Mouse (Mus musculus): Measurements from ENCODE around the gene Gm9903.

Gene Gm9903

DNA sequence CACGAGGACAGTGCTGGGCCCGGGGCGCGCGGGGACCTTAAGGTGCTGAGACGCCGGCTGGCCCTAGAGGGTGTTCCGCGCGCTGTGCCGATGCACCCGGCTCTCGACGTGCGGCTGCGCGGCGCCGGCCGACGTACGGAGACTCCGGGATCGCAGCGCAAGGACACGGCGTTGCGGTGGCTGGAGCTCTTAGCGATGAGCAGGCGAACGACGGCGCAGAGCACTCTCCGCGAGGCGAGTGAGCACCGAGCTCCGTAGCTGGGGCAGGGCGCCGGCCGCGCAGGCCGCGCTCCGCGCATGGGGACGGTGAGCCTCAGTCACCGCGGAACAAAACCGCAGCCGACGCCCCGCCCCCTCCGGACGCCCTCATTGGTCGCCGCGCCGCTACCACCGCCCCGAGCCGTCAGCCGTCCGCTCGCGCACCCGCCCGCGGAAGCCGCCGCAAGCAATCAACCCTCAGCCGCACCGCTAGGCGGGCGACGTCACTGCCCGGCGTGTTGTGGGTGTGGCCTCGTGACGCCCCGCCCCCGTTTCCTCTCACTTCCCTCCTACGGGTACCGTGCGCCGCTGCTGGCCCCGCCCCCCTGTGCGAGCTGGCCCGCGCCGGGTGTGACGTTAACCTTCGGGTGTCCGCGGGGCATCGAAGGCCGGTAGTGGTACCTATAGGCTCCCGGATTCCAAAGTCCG is at the start of gene Gm9903, which contains the start of gene Fam53a:
Gene Gm9903 (plus strand): TSS at position 625 of the 687 bp plus-strand sequence.
Gene Fam53a (minus strand): TSS at position 335 of the 687 bp plus-strand sequence.
- peak; percentile 100 for DNase-seq

DNA sequence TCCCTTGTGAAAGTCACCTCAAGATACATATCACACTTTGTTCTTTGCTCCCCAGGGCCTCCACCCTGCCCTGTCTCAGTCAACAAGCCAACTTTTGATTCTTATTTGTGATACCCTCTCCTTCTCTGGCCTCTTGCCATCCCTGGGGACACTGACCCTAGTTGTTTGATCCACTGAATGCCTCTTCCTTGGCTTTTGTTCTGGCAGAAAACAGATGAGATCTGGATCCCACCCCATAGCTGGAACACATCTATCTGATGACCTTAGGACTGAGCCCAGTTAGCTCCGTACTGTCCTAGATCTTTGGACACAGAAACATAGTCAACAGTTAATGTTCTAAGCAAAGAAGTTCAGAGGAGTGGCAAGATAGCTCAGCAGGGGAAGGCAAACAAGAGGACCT is 49.4 kb upstream of the Gm9903 start:
- no peak for DNase-seq

DNA sequence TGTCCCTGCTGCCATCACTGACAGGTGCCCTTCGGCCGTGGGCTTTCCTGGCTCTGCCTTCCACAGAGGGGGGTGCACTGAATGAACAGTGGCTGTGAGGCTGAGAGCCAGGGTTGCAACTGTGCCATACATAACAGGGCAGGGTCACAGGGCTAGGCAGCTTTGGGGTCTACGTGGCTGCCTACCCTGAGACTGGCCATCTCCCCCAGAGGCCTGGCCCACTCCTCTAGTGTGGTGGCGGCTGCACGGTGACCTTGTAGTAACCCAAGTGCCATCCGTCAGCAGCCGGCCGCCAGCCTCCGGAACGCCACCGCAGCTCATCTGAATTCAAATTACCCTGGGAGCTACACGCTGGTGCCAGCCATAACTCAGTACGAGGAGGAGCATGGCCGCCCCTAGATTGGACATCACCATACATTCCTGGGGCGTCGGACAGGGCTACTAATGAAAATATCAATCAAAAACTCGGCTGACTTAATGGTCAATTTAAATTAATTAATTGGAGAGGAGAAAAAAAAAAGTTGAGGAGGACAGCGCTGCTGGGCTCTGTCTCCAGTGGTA is 42.1 kb upstream of the Gm9903 start:
- peak; percentile 42 to 44 for DNase-seq

DNA sequence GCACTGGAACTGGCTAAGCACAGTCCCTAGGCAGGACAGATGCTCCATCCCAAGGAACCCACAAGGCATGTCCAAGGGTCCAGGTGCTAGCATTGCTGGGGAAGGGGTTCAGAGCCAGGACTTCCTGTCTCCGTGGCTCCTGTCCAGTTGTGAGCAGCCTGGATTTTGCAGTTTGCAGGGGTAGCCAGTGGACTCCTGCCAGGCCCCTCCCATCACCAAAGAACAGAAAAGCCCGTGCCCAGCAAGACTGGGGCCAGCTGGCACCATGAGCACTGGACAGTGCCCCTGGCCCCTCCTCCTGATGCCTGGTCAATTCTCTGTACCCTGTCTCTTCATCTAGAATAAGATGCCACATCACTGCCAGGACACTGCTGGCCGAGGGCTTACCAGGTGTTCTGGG is 41.7 kb upstream of the Gm9903 start:
- DNase-seq, result peak; percentile 74 to 84

DNA sequence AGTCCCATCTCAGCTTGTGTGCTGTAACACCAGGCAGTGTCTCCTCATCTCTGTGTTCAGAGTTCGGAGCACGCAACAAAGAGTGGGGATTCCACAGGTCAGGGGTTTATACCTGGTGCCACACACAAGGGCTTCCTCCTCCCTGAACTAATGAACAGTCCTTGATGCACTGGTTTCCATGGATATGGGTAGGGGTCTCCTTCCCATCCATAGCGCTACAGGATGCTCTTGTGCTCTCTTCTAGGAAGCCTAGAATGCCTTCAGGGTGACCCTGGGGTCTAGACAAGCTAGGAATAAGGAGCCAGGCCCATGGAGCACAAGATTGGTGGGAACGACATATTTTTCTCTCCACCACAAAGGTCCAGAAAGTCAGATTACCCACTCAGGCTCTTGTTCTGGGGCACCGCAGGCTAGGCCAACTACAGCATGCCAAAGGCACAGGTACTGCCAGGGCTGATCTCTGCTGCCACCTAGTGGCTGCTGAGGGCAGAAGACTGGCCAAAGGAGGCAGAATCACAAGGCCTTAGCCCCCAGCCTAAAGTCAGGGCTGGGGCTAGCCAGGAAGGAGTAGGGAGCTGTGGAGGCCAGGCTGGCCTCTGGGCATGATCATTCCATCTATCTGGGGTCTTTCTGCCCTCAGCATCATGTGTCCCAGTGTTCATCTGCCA is 40.4 kb upstream of the Gm9903 start:
- DNase-seq, result peak; percentile 93 to 95

DNA sequence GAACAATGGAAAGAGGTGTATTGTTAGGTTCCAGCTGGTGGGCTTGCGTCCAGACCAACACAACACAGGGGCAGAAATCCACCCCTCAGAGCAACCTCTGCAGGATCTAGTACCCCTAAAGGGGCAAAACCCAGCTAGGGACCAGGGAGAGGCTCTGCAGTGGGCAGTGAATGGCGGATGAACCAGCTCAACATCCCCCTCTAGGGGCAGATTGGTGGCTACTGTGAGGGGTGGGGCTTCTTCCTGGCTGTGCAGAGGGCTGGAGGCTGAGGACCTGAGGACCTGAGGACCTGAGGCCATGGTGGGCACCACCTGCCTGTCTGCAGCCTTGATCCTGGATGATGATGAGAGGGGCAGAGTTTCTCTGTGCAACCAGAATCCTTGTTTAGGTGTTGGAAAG is 36.1 kb upstream of the Gm9903 start:
- DNase-seq, result peak in 1 of 2 experiments; percentile 31

DNA sequence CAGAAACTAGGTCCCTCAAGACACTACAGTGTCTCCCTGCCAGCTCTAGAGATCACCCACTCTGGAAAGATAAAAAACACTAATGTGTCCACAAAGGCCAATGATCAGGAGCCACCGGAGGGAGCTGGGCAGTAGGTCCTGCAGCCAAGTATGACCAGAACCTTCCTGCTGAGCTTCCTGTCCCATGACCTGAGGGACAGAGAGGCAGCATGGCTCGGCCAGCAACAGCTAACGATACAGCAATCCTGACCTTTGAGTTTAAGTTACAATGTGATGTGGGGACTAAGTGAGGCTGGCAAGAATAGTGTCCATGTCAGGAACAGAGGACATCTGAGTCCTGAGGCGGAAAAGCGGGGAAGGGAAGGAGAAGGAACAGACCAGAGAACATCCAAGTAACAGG is 24.4 kb upstream of the Gm9903 start:
- DNase-seq, result no peak

DNA sequence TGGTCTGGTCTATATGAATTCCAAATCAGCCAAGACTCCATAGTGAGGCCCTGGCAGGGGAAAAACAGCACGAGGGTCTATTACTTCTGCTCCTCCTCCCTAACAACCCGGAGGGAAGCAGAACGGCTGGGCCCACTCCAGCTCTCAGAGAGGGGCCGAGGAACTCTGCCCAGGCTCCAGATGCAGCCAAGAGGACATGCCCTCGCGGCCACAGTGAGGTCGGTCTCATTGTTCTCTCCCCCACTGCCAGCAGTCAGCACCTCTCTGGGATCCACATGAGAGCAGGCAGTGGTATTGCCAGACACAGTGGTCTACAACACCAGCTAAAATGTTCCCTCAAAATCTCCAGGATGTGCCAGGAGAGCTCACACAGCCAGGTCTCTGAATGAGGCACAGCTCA is 23.1 kb upstream of the Gm9903 start:
- DNase-seq, result peak; percentile 67 to 82

DNA sequence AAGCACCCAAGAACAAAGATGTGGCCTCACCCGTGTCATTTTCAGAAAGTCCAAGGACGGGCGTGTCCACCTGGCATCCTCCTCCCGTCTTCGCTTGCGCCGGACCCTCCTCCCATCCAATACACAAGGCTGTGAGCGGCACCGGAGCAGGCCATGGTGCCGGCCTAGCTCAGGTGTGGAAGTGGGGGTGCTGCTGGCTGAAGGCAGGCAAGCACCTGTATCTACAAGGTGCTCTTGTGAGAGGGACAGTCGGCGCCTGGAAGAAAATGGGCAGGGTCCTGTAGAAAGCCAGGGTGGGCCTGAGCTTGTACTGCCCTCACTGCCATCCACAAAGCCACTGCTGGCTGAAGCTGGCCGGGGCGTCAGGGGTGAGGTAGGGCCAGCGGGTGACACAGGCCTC is 22.3 kb upstream of the Gm9903 start:
- no peak for DNase-seq

DNA sequence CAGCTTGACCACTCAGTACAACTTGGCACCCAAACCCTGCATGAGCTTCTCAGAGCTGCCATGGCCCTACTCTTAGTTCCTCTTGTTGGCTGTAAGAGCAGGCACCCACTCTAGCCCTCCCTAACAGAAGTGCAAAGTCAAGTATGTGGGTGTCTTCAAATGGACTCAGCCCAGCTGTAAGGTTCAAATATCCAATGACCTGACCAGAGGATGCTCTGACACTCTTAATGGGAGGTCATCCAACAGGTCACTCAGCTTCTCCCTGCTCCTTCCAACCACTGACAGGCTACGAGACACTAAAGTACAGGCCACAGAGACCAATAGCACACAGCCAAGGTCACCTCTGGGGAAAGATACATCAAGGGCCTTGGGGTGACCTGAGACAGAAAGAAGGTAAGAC is 20.5 kb upstream of the Gm9903 start:
- no peak for DNase-seq

DNA sequence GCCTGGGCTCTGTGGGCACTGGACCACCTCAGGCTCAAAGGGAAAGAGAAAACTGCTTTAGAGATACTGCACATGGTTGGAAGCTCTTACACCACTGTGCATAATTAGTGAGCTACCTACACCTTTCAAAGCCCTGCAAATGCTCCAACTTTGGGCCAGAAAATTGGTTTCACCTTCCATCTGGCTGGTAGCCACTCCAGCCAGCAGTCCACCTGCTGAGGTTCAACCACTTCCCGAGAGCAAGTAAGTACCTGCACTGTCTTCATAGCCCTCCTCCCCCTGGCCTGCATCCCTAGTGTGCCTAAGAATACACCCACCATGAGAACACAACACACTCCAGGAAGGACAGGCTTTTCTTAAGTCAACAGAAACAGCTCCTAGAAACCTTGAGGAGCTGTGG is 17.9 kb upstream of the Gm9903 start:
- no peak for DNase-seq

DNA sequence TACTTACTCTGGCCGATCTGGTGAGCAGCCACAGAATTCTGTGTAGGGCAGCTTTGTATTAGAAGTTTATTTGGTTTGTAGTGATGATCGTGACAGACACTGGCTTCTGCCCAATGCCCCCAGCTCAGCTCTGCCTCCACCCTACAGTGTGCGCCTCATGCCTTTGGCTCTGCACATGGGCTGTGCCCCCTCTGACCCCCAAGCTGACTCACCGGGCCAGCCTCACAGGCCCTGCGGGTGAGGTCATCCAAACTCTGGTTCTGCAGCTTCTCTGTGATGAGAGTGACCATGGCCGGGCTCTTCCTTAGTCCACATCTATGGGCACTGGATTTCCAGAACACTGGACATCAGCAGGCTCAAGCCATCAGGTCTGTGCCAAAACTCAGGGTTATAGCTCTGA is 15.3 kb upstream of the Gm9903 start:
- no peak for DNase-seq

DNA sequence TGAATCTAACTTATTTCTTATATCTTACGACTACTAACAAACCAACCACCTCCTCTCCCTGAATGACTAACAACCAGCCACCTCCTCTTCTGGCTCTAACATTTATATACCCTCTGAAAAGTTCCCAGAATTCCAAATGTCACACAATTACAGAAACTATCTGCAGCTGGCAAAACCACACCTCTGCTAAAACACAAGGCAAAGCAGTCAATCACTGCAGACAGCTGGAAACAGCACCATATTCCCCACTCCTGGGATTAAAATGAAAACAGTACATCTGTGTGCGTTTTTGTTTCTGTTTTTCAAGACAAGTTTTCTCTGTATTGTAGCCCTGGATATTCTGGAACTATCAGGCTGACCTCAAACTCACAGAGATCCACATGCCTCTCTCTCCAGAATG is 7.1 kb upstream of the Gm9903 start:
- DNase-seq, result no peak

DNA sequence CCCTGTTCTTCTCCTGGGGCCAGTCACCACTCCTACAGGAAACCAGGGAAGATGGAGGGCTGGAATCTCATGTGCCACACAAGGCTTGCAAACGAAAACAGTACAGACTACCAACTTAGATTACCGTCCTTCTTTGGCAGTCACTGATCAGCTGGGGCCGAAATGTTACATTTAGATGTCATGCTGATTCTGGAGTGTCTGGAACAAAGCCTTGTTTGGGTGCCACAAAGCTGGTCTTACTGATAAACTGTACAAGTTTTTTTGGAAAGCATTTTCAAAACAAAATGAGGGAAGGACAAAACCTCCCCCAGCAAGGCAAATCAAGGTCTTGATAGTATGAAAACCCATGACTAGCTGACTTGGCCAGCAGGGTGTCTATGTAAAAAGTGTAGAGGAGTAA is 6.0 kb upstream of the Gm9903 start:
- DNase-seq, result no peak

DNA sequence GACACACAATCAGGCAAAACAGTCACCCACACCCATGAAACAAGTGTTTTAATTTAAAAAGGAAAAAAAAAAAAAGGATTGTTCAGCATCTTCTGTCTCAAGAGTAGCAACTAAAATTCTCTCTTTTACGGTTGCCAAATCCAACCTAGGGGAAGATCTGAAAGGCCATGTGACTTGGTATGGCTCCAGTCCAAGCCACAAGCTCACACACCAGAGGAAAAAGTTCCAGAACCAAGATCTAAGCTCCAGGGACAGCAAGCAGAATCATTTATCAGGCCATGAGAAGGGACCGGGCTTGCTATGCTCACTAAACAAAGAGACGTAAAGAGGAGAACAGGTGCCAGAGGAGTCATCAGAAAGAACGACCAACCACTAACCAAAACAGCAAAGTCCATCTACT is 1.8 kb upstream of the Gm9903 start:
- DNase-seq, result no peak

DNA sequence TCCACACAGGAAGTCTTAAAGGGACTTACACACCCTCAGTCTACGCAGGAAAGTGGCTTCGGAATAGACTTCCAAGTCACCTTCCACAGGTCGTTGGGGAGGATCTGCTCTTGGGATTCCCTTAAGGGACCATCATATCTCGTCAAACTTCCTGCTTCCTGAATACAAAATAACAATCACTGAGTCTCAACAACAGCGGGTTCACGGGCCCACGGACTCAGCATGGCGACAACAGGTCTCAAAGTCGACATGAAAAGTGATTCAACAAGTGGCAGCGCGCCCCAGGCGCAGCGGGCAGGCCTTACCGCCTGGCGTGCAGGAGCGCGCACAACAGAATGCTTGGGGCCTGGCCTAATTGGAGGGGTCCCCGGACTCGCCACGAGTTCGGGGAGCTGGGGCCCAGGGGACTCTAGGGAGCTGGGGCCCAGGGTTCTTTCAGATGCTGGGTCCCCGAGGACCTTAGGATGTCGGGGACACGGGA is 865 bp upstream of the Gm9903 start:
- peak in 1 of 2 experiments; percentile 70 for DNase-seq

DNA sequence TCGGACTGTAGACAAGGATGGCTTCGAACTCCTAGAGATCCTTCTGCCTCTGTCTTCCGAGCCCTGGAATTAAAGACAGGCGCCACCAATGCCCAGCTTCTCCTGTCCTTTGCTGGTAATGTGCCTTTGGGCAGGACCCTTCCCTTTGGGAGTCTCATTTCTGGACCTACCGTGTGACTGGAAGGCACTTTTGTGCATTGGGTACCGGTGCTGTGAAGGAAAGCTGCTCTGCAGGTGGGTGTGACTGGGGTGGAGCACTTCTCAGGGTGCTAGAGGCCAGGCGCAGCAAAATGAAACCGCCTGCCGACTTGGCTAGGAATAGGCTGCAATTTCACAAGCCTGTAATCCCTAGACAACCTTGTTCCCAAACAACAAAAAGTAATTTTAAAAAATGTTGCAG is 336 bp downstream of the Gm9903 start:
- peak in 1 of 2 experiments; percentile 43 for DNase-seq

DNA sequence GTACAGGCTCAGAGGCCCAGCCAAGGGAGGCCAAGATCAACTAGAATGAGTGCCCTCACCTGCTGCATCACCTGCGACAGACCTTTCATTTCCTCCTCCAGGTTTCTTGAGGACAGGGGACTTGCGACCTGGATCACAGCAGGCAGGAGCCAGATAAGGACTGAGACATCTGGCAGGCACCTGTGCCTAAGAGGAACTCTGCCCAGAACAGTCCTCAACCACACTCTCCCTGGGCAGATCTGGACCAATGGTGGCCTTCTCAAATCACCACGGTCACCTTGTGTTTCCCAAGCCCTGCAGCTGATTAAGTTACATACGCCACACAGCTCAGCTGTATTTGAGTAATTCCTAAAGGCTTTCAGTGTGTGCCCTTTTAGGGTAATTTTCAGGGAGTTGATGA is 890 bp downstream of the Gm9903 start:
- no peak for DNase-seq

DNA sequence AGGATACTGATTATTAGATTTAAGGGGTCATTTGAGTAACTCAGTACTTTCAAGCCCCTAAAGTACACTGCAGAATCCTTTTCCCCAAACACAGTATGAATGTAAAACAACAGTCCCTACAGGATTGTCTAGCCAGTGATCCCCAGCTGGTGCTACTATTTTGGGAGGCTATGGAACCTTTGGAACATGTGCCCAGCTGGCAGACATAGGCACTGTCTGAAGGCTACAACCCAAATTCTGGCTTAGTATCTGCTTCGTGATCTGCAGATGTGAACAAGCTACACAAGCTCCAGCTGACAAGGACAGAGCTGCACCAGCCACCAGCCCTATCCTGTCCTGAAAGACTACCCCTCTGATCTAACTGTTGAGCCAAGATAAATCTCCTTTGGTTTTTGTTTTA is 2.8 kb downstream of the Gm9903 start:
- DNase-seq, result no peak

DNA sequence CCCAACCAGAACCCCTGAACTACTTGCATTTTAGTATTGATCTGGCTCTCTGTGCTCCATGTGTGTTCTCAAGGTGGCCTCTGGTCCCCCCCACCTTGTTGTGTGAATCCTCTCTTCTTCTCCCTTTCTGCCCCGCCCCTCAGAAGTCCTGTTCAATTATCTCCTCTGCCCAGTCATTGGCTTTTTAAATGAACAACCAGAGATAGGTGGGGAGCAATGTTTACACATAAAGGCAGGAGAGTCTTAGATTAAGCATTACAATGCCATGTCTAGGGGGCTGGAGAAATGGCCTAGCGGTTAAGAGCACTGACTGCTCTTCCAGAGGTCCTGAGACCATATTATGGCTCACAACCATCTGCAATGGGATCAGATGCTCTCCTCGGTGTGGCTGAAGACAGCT is 5.6 kb downstream of the Gm9903 start:
- no peak for DNase-seq

DNA sequence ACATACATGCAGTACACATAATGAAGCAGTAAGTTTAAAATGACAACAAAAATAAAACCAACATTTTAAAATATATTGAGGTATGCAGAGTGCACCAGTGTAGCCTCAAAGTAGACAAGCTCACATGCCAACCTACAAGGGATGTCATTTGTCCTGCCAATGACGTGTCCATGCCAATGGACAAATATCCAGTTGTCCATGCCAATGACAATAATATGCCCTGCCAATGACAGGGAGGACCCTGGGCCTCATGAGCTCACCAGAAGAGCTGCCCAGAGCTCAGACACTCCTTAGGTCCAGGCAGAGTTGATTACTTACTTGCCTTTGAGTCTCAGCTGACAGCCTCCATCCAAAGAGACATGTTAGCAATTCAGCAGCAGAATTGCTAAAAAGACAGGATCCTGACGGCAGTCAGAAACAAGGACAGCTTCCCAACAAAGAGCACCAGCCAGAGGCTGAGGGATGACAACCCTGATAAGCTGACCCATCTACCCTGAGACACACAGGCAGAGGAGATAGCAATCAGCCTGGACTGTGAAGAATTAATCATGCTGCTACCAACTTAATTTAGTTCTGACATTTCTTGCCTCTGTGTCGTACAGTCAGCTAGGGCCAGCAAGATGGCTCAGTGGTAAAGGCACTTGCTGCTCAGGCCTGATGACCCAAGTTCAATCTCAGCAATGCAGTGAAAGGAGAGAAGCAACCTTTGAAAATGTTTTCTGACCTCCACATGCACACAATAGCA is 8.1 kb downstream of the Gm9903 start:
- DNase-seq, result no peak

DNA sequence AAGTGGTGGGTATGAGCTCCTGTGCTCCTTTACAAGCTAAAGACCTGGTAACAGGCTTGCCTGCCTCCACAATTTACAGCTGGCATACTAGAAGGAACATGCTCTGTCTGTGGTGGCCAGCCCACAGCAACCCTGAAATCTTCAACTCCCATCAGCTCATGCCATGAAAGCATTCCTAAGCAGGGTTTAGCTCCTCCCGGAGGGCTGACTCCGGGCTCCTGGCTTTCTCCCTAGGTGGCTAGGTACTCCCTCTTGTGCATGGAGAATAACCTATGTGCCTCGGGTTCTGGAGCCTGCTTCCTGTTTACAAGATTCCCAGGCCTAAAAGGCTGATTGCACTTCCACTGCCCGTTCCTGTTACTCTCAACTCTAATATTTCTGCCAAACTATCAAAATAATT is 9.1 kb downstream of the Gm9903 start:
- DNase-seq, result no peak

DNA sequence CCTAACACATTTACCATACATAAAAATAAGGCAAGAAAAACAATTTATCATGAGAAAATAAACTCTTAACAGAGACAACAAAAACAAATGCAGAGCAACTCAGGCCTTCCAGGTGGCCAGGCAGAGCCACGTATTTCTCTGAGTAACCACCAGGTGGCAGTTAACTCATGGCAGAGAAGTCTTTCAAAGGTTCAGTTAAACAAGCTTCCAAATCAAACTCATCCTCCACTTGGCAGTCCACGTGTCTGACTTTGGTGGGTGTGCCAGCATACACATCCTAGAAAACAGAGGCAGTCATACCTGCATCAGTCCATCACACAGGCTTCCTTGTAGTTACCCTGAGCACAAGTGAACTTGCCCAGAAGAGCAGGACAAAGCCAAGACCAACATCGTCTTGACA is 10.9 kb downstream of the Gm9903 start:
- DNase-seq, result peak; percentile 73 to 80
